In genomic region chr6:136807395-136808013, GRCm38 (mm10) we compare ENCODE assay signal across 7 mouse cellular contexts. TPM values are rescaled to one million over a fixed set of nuclear protein-coding genes. Genes with fewer than 3 reads are reported as not detected.
A peak's percentile ranks its signal among the peaks of the same experiment; 100 is the strongest.
DNase-seq lines count a peak whose midpoint lies in the region; ATAC-seq lines count a peak whose summit lies in the region.

No protein-coding gene starts in this region.

- 42% methylated on average over 18 of the region's 18 CpGs for WGBS in forebrain, embryonic 10.5 days
- 40% methylated on average over 18 of the region's 18 CpGs for WGBS in limb, embryonic 13.5 days
- whole genome bisulfite sequencing in stomach, embryonic 14.5 days: 42% methylated on average over 18 of the region's 18 CpGs

- H3K9me3 ChIP-seq in megakaryocyte, embryonic 14.5 days: no peaks in the 10 kb centered on the region
- no peaks in the 10 kb centered on the region for H3K9me3 ChIP-seq in forebrain, embryonic 10.5 days
- H3K9me3 ChIP-seq in limb, embryonic 13.5 days: no peaks in the 10 kb centered on the region
- H3K9me3 ChIP-seq in stomach, embryonic 14.5 days (ENCODE audit: control insufficient read depth, low read depth, low read length): no peaks in the 10 kb centered on the region

- H3K4me1 ChIP-seq in megakaryocyte, embryonic 14.5 days: peaks cover 65% of the 10 kb centered on the region
- peaks cover 42% of the 10 kb centered on the region for H3K4me1 ChIP-seq in forebrain, embryonic 10.5 days
- H3K4me1 ChIP-seq in limb, embryonic 13.5 days: peaks cover 39% of the 10 kb centered on the region
- H3K4me1 ChIP-seq in stomach, embryonic 14.5 days (ENCODE audit: control insufficient read depth, insufficient read depth, low read length): peaks cover 12% of the 10 kb centered on the region; the same call in 1 of the 2 replicates

- intact Hi-C loops in left cerebral cortex, postnatal 10 days (cut with DNase I): no loop called here

- H3K4me3 ChIP-seq in megakaryocyte, embryonic 14.5 days (replicated peaks): peak overlapping the region; percentile 94
- peak overlapping the region; percentile 87 for H3K4me3 ChIP-seq in forebrain, embryonic 10.5 days
- H3K4me3 ChIP-seq in limb, embryonic 13.5 days: peak overlapping the region; percentile 83
- H3K4me3 ChIP-seq in stomach, embryonic 14.5 days (ENCODE audit: low read depth, low read length): peak overlapping the region; percentile 64

- ATAC-seq in megakaryocyte, adult 5-6 weeks (ENCODE audit: poor library complexity, severe bottlenecking): no peak; the same call in 1 of the 2 replicates
- peak; percentile 0; the same call in 1 of the 2 replicates for ATAC-seq in limb, embryonic 13.5 days (ENCODE audit: low FRiP score, low read depth)
- ATAC-seq in stomach, embryonic 14.5 days (ENCODE audit: insufficient number of reproducible peaks, insufficient read depth, low FRiP score, low read depth): no peak

- DNase-seq in forebrain, embryonic 10.5 days (ENCODE audit: extremely low spot score, low spot score): peak; percentile 32
- no peak for DNase-seq in layer of hippocampus, adult 18-20 months (ENCODE audit: low spot score in 2 of 2)
- no peak for DNase-seq in left cerebral cortex, postnatal 10 days (ENCODE audit: extremely low spot score in 1 of 2, low spot score in 2 of 2)

- peak overlapping the region; percentile 43; the same call in 1 of the 2 replicates for H3K9ac ChIP-seq in limb, embryonic 13.5 days
- peak overlapping the region; percentile 45 for H3K9ac ChIP-seq in stomach, embryonic 14.5 days (replicated peaks; ENCODE audit: low read depth, low read length)

- H3K27me3 ChIP-seq in megakaryocyte, embryonic 14.5 days (replicated peaks): no peaks in the 10 kb centered on the region
- no peaks in the 10 kb centered on the region for H3K27me3 ChIP-seq in forebrain, embryonic 10.5 days (ENCODE audit: poor library complexity, severe bottlenecking)
- no peaks in the 10 kb centered on the region for H3K27me3 ChIP-seq in limb, embryonic 13.5 days
- H3K27me3 ChIP-seq in stomach, embryonic 14.5 days (ENCODE audit: control insufficient read depth, insufficient read depth, low read length): no peaks in the 10 kb centered on the region

- H3K4me2 ChIP-seq in limb, embryonic 13.5 days (replicated peaks): peak overlapping the region; percentile 98
- peak overlapping the region; percentile 96 for H3K4me2 ChIP-seq in stomach, embryonic 14.5 days (replicated peaks; ENCODE audit: low read depth, low read length)

- peaks cover 30% of the 10 kb centered on the region for H3K36me3 ChIP-seq in megakaryocyte, embryonic 14.5 days (replicated peaks; ENCODE audit: low read length)
- H3K36me3 ChIP-seq in forebrain, embryonic 10.5 days (replicated peaks): peaks cover 27% of the 10 kb centered on the region
- H3K36me3 ChIP-seq in limb, embryonic 13.5 days: peaks cover 23% of the 10 kb centered on the region
- H3K36me3 ChIP-seq in stomach, embryonic 14.5 days (ENCODE audit: control insufficient read depth, insufficient read depth, low read length): peaks cover 8% of the 10 kb centered on the region

- peak overlapping the region; percentile 88 for H3K27ac ChIP-seq in forebrain, embryonic 10.5 days
- peak overlapping the region; percentile 68 for H3K27ac ChIP-seq in limb, embryonic 13.5 days
- peak overlapping the region; percentile 77; the same call in 1 of the 2 replicates for H3K27ac ChIP-seq in stomach, embryonic 14.5 days (ENCODE audit: low read length)

RNA-seq across cellular contexts. Expression of gene H2afj, which starts 0.5 kb away (rescaled TPM):
- polyA plus RNA-seq in megakaryocyte, embryonic 14.5 days (2012; ENCODE audit: insufficient read depth, low replicate concordance): 439 and 1,079 TPM in 2 replicates
- total RNA-seq in megakaryocyte, adult 5-6 weeks (2015): 45.2 and 62.1 TPM in 2 replicates
- total RNA-seq in megakaryocyte, adult 5-6 weeks (2017): 40.5 and 48.4 TPM in 2 replicates
- polyA plus RNA-seq in forebrain, embryonic 10.5 days (2016; fragmentation: Nextera tagmentation; extraction: Ambion mirVana): 101 and 103 TPM in 2 replicates
- 85.9 and 95.9 TPM in 2 replicates for polyA plus RNA-seq in limb, embryonic 13.5 days (2015; fragmentation: Nextera tagmentation; extraction: Ambion mirVana)
- polyA plus RNA-seq in stomach, embryonic 14.5 days (2014; fragmentation: Nextera tagmentation; extraction: Ambion mirVana): 130 and 144 TPM in 2 replicates
- total RNA-seq in layer of hippocampus, adult 18-20 months (2021): 10 to 100 TPM; 64.1 to 73.0 TPM
- 10 to 100 TPM; 45.5 to 48.8 TPM for total RNA-seq in left cerebral cortex, postnatal 10 days (2021)

RNA-seq across cellular contexts. Expression of gene Hist4h4, which starts 3.3 kb away (rescaled TPM):
- polyA plus RNA-seq in megakaryocyte, embryonic 14.5 days (2012; ENCODE audit: insufficient read depth, low replicate concordance): 3.5 and 6.7 TPM in 2 replicates
- total RNA-seq in megakaryocyte, adult 5-6 weeks (2015): 17.5 and 18.6 TPM in 2 replicates
- 27.1 and 30.5 TPM in 2 replicates for total RNA-seq in megakaryocyte, adult 5-6 weeks (2017)
- polyA plus RNA-seq in forebrain, embryonic 10.5 days (2016; fragmentation: Nextera tagmentation; extraction: Ambion mirVana): 0.38 and 0.49 TPM in 2 replicates
- polyA plus RNA-seq in limb, embryonic 13.5 days (2015; fragmentation: Nextera tagmentation; extraction: Ambion mirVana): 0.74 and 0.84 TPM in 2 replicates
- polyA plus RNA-seq in stomach, embryonic 14.5 days (2014; fragmentation: Nextera tagmentation; extraction: Ambion mirVana): 2.1 and 2.8 TPM in 2 replicates
- total RNA-seq in layer of hippocampus, adult 18-20 months (2021): 10 to 100 TPM; 11.8 to 13.2 TPM
- 10 to 100 TPM in 1 of 2 experiments, 1 to 10 TPM in 1; 9.6 to 11.8 TPM for total RNA-seq in left cerebral cortex, postnatal 10 days (2021)

RNA-seq across cellular contexts. Expression of gene BC049715, which starts 19.9 kb away (rescaled TPM):
- polyA plus RNA-seq in megakaryocyte, embryonic 14.5 days (2012; ENCODE audit: insufficient read depth, low replicate concordance): 1.5 and 5.6 TPM in 2 replicates
- 0.45 and 1.0 TPM in 2 replicates for total RNA-seq in megakaryocyte, adult 5-6 weeks (2015)
- 1.1 and 1.3 TPM in 2 replicates for total RNA-seq in megakaryocyte, adult 5-6 weeks (2017)
- polyA plus RNA-seq in forebrain, embryonic 10.5 days (2016; fragmentation: Nextera tagmentation; extraction: Ambion mirVana): 1.7 and 1.9 TPM in 2 replicates
- 1.8 and 2.2 TPM in 2 replicates for polyA plus RNA-seq in limb, embryonic 13.5 days (2015; fragmentation: Nextera tagmentation; extraction: Ambion mirVana)
- polyA plus RNA-seq in stomach, embryonic 14.5 days (2014; fragmentation: Nextera tagmentation; extraction: Ambion mirVana): 1.7 and 2.5 TPM in 2 replicates
- 1 to 10 TPM; 2.6 to 3.0 TPM for total RNA-seq in layer of hippocampus, adult 18-20 months (2021)
- total RNA-seq in left cerebral cortex, postnatal 10 days (2021): 1 to 10 TPM; 4.9 to 5.0 TPM

RNA-seq across cellular contexts. Expression of gene Wbp11, which starts 20.5 kb away (rescaled TPM):
- 145 and 321 TPM in 2 replicates for polyA plus RNA-seq in megakaryocyte, embryonic 14.5 days (2012; ENCODE audit: insufficient read depth, low replicate concordance)
- total RNA-seq in megakaryocyte, adult 5-6 weeks (2015): 70.9 and 71.0 TPM in 2 replicates
- 35.1 and 42.6 TPM in 2 replicates for total RNA-seq in megakaryocyte, adult 5-6 weeks (2017)
- 166 and 170 TPM in 2 replicates for polyA plus RNA-seq in forebrain, embryonic 10.5 days (2016; fragmentation: Nextera tagmentation; extraction: Ambion mirVana)
- 110 and 114 TPM in 2 replicates for polyA plus RNA-seq in limb, embryonic 13.5 days (2015; fragmentation: Nextera tagmentation; extraction: Ambion mirVana)
- polyA plus RNA-seq in stomach, embryonic 14.5 days (2014; fragmentation: Nextera tagmentation; extraction: Ambion mirVana): 103 and 109 TPM in 2 replicates
- 100 to 1,000 TPM; 136 to 141 TPM for total RNA-seq in layer of hippocampus, adult 18-20 months (2021)
- 100 to 1,000 TPM; 123 to 124 TPM for total RNA-seq in left cerebral cortex, postnatal 10 days (2021)

RNA-seq across cellular contexts. Expression of gene Gucy2c, which starts 25.9 kb away (rescaled TPM):
- polyA plus RNA-seq in megakaryocyte, embryonic 14.5 days (2012; ENCODE audit: insufficient read depth, low replicate concordance): not detected in 2 replicates
- total RNA-seq in megakaryocyte, adult 5-6 weeks (2015): 0.27 TPM in 1 of 2 replicates, not detected in the other
- 0.11 TPM in 1 of 2 replicates, not detected in the other for total RNA-seq in megakaryocyte, adult 5-6 weeks (2017)
- not detected in 2 replicates for polyA plus RNA-seq in forebrain, embryonic 10.5 days (2016; fragmentation: Nextera tagmentation; extraction: Ambion mirVana)
- 0.04 and 0.10 TPM in 2 replicates for polyA plus RNA-seq in limb, embryonic 13.5 days (2015; fragmentation: Nextera tagmentation; extraction: Ambion mirVana)
- polyA plus RNA-seq in stomach, embryonic 14.5 days (2014; fragmentation: Nextera tagmentation; extraction: Ambion mirVana): 1.6 and 3.3 TPM in 2 replicates
- under 1 TPM; 0.53 to 0.57 TPM for total RNA-seq in layer of hippocampus, adult 18-20 months (2021)
- total RNA-seq in left cerebral cortex, postnatal 10 days (2021): under 1 TPM; 0.39 to 0.41 TPM
